Mouse (Mus musculus): ENCODE results near the gene Gm4836.
"Not testable (repeated sequence)": the region's sequence is repeated elsewhere in the genome, so short reads cannot be mapped to it uniquely, and the experiment has no call there.

The Gm4836 gene

GRCm38 (mm10) chrX:28293532-28293931 lies at the start of gene Gm4836:
TSS of gene Gm4836 (minus strand) at chrX:28293632.
- in situ Hi-C loops (cut with MboI) = not testable (repeated sequence)

Measured in mature B cell (primary cell).